Mouse (Mus musculus) ES-Bruce4 (cell line): ENCODE data around the gene Cyld.

Experiments
- CTCF ChIP-seq: IDR thresholded peaks from one replicate; pipeline ENCODE4 v1.8.1; 2011; ENCODE audit warnings: low read depth, low read length
- POLR2A ChIP-seq: IDR thresholded peaks from one replicate; pipeline ENCODE4 v1.8.1; 2011; ENCODE audit warnings: low read length; ENCODE audit not compliant: insufficient read depth

DNA sequence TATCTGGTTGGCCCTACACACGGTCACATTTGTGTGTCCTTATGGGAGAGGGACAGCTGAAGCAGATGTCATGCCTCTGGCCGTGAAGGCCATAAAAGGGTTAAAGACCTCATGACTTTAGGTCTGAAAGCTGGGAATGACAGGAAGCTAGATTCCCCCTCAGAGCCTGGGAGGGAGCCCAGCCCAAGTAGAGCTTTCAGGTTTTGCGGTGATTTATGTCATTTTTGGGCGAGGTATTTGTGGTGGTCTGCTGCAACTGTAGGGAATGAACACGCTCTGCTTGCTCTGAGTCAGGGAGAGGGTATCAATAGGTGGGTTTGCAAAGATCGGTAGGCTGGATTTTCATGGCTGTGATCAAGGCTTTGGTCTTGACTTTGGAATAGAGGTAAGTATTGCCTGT is 6.9 kb upstream of the Cyld start:
- no peak for TF ChIP-seq POLR2A
- no peak for TF ChIP-seq CTCF
